Mouse (Mus musculus): ENCODE measurements around the gene Magi2.
"Not testable (repeated sequence)": the region's sequence is repeated elsewhere in the genome, so short reads cannot be mapped to it uniquely, and the experiment has no call there.

Gene Magi2

GRCm38 (mm10) chr5:20256933-20257332, 1030.1 kb downstream of the Magi2 start:
- DNase-seq = no peak

GRCm38 (mm10) chr5:20257419-20257818, 1030.6 kb downstream of the Magi2 start:
- no peak for DNase-seq

DNA sequence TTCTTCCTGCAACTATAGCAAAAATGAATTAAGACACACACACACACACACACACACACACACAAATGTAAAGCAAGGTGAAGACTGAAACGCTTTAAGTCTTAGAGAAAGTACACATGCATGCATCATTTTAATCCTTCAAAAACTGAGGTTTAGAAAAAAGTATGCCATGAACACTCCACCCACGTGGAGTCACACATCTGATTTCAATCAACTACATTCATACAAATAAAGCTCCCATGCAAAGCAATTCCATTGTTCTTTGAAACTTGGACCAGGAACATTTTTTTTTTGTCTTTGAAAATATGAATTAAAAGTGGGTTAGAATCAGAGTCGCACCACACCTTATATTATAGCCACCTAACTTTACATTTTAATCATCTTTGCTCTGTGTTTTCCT, 1032.9 kb downstream of the Magi2 start:
- DNase-seq = no peak

- DNase-seq = not testable (repeated sequence)
Observed at GRCm38 (mm10) chr5:20272680-20273079, 1045.8 kb downstream of the Magi2 start.

- no peak for DNase-seq
Observed at GRCm38 (mm10) chr5:20275632-20276031, 1048.8 kb downstream of the Magi2 start.

GRCm38 (mm10) chr5:20285080-20285840, 1058.4 kb downstream of the Magi2 start:
- no peak for DNase-seq

- no peak for DNase-seq
Observed at GRCm38 (mm10) chr5:20294521-20294920, 1067.7 kb downstream of the Magi2 start.

DNA sequence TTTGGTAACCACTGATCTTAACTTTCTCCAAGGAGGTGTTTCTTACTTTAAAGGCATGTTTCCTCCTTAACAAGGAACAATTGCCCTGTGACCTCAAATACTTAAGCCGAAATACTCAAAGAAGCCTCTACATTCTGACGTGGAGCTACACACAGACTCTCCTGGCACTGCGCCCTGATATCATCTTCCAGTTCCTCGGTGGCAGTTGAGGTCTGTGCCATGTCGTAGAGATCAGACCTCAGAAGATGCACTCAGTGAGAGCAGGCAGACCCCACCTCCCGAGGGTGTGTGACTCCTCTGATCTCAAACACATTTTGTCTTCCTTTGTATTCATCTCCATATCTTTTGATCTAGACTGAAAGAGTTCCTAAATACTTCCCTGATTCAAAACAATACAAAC, 1073.0 kb downstream of the Magi2 start:
- no peak for DNase-seq

DNA sequence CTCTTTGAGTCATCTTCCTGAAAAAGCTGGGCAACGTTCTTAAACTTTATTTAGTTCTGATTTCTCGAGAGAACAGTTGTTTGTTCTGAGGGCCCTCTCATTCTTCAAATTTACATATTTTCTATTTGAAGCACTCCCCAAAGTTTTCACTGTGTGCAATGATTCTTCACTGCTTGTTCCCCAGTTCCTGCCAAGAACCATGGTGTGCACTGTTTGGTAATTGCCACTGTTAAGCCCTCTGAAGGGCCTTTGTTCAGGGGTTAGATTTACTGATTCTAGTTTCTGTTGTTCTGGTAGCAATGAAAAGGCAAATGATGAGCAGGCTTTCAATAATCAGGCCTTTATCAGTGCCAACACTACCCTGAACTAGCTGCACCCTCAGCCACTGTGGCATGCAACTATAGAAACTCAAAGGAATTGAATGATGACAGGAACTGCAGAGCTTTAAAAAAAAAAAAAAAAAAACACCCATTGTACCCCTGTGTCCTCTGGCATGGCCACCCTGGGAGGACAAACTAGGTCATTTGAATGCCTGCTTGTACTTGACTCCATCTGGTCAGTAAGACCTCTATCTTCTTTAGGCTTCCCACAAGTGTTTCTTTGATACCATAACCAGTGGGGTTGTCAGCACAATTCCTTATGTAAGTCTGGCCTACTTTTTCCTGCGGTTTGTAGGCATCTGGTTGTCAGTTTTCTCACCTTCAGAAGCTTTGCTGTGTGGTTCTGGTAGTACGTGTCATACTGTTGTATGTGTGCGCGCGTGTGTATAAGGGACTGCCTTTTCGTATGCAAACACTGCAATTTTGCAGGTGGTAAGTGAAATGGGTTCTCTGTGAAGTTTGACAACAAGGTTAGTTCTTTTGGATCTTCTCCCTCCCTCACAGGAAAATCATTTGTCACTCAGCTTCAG, 1076.5 kb downstream of the Magi2 start:
- DNase-seq = peak; percentile 58

- DNase-seq = no peak
Observed at GRCm38 (mm10) chr5:20320970-20321369, 1094.1 kb downstream of the Magi2 start.

DNA sequence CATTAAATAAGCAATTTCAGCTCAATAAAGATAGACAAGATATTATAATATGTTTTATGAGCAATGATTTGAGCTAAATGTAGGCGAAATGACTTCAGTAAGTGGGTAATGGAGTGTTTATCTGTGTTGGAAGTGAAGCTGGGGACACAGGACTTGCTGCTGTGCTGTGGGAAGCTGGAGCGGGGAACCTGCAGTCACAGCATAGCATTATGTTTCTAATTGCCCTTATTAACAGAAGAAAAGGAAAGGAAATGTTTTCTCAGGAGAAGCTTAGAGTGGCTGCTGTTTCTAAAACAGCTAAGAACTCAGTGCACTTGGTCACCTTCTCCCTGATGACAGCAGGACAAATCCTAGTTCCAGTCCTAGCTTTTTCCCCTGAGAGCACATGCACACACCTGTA, 1098.5 kb downstream of the Magi2 start:
- DNase-seq = no peak

- no peak for DNase-seq
Observed at GRCm38 (mm10) chr5:20328901-20329300, 1102.1 kb downstream of the Magi2 start.

- DNase-seq = no peak
Observed at GRCm38 (mm10) chr5:20330025-20330424, 1103.2 kb downstream of the Magi2 start.

DNA sequence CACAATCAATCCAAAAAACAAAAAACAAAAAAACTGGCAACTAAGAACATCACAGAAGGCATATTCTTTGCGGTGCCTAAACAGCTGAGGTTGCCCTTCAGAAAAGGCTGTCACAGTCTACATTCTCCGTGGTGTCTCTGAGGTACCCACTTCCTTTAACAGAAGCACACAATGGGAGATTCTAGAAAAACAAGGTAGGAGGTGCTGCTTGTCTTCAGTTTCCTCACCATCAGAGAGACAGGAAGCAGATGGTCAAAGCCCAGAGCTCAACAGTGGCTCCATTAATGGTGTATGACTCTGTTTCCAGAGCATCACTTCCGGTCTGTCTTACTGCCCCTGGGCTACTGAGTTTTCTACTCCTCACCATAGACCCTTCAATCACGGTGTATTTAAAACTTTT, 1105.7 kb downstream of the Magi2 start:
- no peak for DNase-seq

DNA sequence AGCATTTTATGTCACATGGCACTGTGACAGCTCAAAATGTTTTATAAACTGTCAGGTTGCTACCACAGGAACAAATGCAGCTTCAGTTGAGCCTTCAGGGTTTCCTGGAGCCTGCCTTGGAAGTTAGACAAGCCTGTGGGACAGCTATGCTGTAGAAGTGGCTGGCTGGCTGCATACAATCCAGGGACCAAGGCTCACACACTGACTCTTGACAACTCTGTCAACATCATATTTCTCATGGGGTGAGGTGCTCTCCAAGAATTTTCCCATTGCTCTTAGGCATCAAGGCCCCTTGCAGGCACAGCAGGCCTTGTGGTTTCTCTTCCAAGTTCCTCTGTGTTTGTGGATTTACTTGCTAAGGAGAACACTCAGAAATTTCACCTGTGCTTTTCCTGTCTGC, 1107.7 kb downstream of the Magi2 start:
- DNase-seq = no peak

DNA sequence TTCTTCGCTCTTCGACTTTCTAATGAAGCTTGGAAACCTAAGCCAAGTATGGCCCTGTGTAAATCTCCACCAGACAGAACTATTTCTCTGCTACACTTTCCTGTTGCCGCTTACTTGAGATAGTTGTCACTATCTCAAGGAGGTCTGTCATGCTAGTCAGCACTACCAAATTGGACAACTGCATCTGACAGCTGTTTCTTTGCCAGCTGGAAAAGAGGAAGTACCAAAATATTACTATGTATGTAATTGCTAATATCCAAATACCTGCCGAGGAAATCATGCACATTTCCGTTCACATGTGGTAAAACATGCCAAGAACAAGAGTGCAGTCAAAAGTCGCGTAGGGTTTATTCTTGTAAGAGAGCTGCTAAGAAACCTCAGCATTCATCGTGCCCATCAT, 1126.1 kb downstream of the Magi2 start:
- no peak for DNase-seq

- DNase-seq = peak; percentile 10
Observed at GRCm38 (mm10) chr5:20358437-20358836, 1131.6 kb downstream of the Magi2 start.

DNA sequence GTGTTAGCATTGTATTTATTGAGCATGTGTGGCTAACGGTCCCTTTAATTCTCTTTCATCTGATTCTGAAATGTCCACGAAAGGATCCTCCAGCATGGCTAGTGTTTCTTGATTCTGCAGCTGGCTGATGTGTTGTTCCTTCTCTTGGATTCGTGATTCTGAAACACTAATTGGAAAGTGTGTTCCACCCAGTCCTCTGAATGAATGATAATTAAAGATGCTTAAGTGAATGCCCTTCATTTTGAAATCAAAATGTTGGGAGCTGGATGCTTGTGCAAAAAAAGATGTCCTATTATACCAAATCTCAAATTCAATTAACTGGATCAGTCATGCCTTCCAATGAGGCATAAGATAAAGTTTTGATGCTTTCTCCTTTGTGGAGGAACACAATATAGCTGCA, 1132.2 kb downstream of the Magi2 start:
- DNase-seq = peak; percentile 50

- no peak for DNase-seq
Observed at GRCm38 (mm10) chr5:20362154-20362553, 1135.3 kb downstream of the Magi2 start.

DNA sequence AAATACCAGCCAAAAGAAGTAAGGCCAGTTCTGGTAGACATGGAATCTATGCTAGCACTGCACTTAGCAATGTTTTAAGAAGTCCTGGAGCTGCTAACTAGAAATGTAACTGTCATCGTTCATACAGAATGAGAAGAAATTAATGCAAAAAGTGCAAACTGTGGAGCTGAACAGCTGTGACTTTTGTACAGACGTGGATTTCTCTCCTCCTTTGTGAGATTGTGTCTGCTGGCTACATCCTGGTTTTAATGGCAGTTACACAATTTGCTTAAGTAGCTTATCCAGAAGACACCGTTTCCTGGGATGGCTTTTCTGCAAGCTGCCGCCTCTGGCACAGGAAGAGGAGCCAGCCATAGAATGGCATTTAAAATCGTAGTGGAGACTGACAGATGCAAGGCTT, 1136.4 kb downstream of the Magi2 start:
- no peak for DNase-seq

GRCm38 (mm10) chr5:20373586-20373985, 1146.8 kb downstream of the Magi2 start:
- DNase-seq = no peak

GRCm38 (mm10) chr5:20378071-20378800, 1151.4 kb downstream of the Magi2 start:
- DNase-seq = no peak

DNA sequence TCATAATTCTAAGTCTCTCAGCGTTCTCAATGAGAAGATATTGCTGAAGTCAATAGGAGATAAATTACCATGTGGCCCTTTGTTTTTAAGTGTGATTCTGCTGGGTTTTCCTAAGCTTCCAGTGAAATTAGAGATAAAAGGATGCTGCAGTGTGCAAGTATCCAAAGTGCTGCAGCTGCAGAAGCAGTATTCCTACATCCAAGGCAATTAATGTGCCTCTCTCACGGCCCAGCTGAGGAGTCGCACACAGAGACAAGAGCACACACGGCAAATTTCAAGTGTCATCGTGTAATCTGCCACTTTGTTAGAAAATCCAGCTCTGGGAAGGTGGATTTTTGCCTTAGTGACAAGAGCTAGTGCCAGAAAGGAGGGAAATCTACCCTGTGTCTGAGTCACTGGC, 1177.7 kb downstream of the Magi2 start:
- DNase-seq = no peak
